In the genomic region with DNA sequence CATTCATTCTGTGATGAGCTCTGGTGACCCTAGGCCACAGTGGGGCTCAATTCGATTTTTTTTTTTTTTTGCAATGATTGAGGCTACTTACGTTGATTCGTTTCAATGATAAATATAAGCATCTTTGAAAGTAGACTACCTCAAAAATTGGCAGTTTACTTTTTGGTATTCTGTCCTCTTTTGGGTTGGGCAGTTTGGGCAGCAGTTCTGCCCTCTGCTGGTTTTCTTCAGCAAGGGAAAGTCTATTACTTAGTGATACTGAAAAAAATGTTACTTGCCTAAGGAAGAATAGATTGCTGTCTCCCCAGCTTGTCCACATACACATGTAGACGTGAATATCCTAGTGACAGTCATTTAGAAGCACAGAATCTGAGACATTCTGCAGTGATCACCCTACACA, we compare ENCODE assay signal across 8 mouse cellular contexts. TPM values are rescaled to one million over a fixed set of nuclear protein-coding genes. Genes with fewer than 3 reads are reported as not detected.
DNase-seq lines count a peak whose midpoint lies in the region; ATAC-seq and TF ChIP-seq lines count a peak whose summit lies in the region.

No protein-coding gene starts in this region.

- no peaks in the 10 kb centered on the region for H3K36me3 ChIP-seq in intestine, embryonic 16.5 days (ENCODE audit: control insufficient read depth, insufficient read depth, low read length)
- H3K36me3 ChIP-seq in liver, postnatal 0 days (replicated peaks; ENCODE audit: insufficient read depth, low read length): no peaks in the 10 kb centered on the region
- no peaks in the 10 kb centered on the region for H3K36me3 ChIP-seq in stomach, embryonic 16.5 days (ENCODE audit: control insufficient read depth, insufficient read depth, low read length)

- TF ChIP-seq EP300 in liver, postnatal 0 days (IDR thresholded peaks at IDR 0.05; ENCODE audit: low read depth): no peak

- no peak for ATAC-seq in intestine, embryonic 16.5 days
- no peak for ATAC-seq in liver, postnatal 0 days
- ATAC-seq in stomach, embryonic 16.5 days (ENCODE audit: insufficient read depth, low FRiP score): no peak

- no peaks in the 10 kb centered on the region for H3K9me3 ChIP-seq in intestine, embryonic 16.5 days (ENCODE audit: control insufficient read depth, low read length)
- no peaks in the 10 kb centered on the region for H3K9me3 ChIP-seq in liver, postnatal 0 days (ENCODE audit: low read length)
- H3K9me3 ChIP-seq in stomach, embryonic 16.5 days (replicated peaks; ENCODE audit: control insufficient read depth, low read length): no peaks in the 10 kb centered on the region

- H3K4me1 ChIP-seq in intestine, embryonic 16.5 days (ENCODE audit: control insufficient read depth, insufficient read depth, low read length): no peaks in the 10 kb centered on the region
- H3K4me1 ChIP-seq in liver, postnatal 0 days (ENCODE audit: insufficient read depth): no peaks in the 10 kb centered on the region; the same call in 1 of the 2 replicates
- peaks cover 3% of the 10 kb centered on the region; the same call in 1 of the 2 replicates for H3K4me1 ChIP-seq in stomach, embryonic 16.5 days (ENCODE audit: control insufficient read depth, insufficient read depth, low read length)

- peak; percentile 48 for TF ChIP-seq CTCF in liver, postnatal 0 days (IDR thresholded peaks at IDR 0.05; ENCODE audit: low read depth)

- H3K9ac ChIP-seq in intestine, embryonic 16.5 days (ENCODE audit: low read depth, low read length): no peak overlapping the region
- H3K9ac ChIP-seq in liver, postnatal 0 days (replicated peaks): no peak overlapping the region
- peak overlapping the region; percentile 65 for H3K9ac ChIP-seq in stomach, embryonic 16.5 days (ENCODE audit: low read length)

- peak overlapping the region; percentile 75 for H3K4me2 ChIP-seq in intestine, embryonic 16.5 days (ENCODE audit: low read depth, low read length)
- H3K4me2 ChIP-seq in liver, postnatal 0 days (ENCODE audit: low read depth, low read length): peak overlapping the region; percentile 72
- H3K4me2 ChIP-seq in stomach, embryonic 16.5 days (ENCODE audit: low read depth, low read length): peak overlapping the region; percentile 77

- H3K4me3 ChIP-seq in intestine, embryonic 16.5 days (ENCODE audit: low read length): peak overlapping the region; percentile 63
- H3K4me3 ChIP-seq in liver, postnatal 0 days (ENCODE audit: low read depth, low read length): peak overlapping the region; percentile 27; the same call in 1 of the 2 replicates
- H3K4me3 ChIP-seq in stomach, embryonic 16.5 days (replicated peaks; ENCODE audit: low read length): peak overlapping the region; percentile 65

- H3K27me3 ChIP-seq in intestine, embryonic 16.5 days (replicated peaks; ENCODE audit: control insufficient read depth, insufficient read depth, low read length): no peaks in the 10 kb centered on the region
- H3K27me3 ChIP-seq in liver, postnatal 0 days (ENCODE audit: insufficient read depth, low read length): peaks cover 17% of the 10 kb centered on the region
- no peaks in the 10 kb centered on the region for H3K27me3 ChIP-seq in stomach, embryonic 16.5 days (ENCODE audit: control insufficient read depth, insufficient read depth, low read length)

- 5% methylated on average over 4 of the region's 4 CpGs for WGBS in intestine, embryonic 16.5 days
- WGBS in liver, postnatal 0 days (ENCODE audit: insufficient replicate concordance): 5% methylated on average over 4 of the region's 4 CpGs
- 1% methylated on average over 4 of the region's 4 CpGs for WGBS in stomach, embryonic 16.5 days

- DNase-seq in adrenal gland, postnatal 10 days: peak; percentile 6
- DNase-seq in adrenal gland, adult 8-10 months: no peak
- peak; percentile 4 for DNase-seq in ovary, postnatal 36 days (ENCODE audit: low spot score)
- no peak for DNase-seq in ovary, adult 18-20 months (ENCODE audit: low spot score)
- DNase-seq in liver, postnatal 0 days: no peak
- DNase-seq in thymus, postnatal 10 days (ENCODE audit: low spot score in 2 of 2): no peak

- no peak overlapping the region for H3K27ac ChIP-seq in intestine, embryonic 16.5 days (ENCODE audit: low read length)
- no peak overlapping the region for H3K27ac ChIP-seq in liver, postnatal 0 days (ENCODE audit: low read depth)
- H3K27ac ChIP-seq in stomach, embryonic 16.5 days (ENCODE audit: low read length): no peak overlapping the region

RNA-seq across cellular contexts. Expression of gene Col11a1, which starts 2.0 kb away (rescaled TPM):
- total RNA-seq in adrenal gland, postnatal 10 days (2021): 10 to 100 TPM in 1 of 2 experiments, 1 to 10 TPM in 1; 1.6 to 16.6 TPM
- total RNA-seq in adrenal gland, adult 8-10 months (2022): 1 to 10 TPM; 1.1 to 4.3 (median 2.9) TPM
- polyA plus RNA-seq in intestine, embryonic 16.5 days (2015; fragmentation: Nextera tagmentation; extraction: Ambion mirVana): 3.2 and 3.4 TPM in 2 replicates
- polyA plus RNA-seq in liver, postnatal 0 days (2015; fragmentation: Nextera tagmentation; extraction: Ambion mirVana): 0.71 and 0.97 TPM in 2 replicates
- 16.4 and 18.1 TPM in 2 replicates for polyA plus RNA-seq in stomach, embryonic 16.5 days (2015; fragmentation: Nextera tagmentation; extraction: Ambion mirVana)

Comparison
In these comparisons a context has a peak if more than half of its experiments do, and no peak if none do; other contexts are left out.
1. DNase-seq: peak in adrenal gland, postnatal 10 days (single experiment) and ovary, postnatal 36 days (single experiment); none in adrenal gland, adult 8-10 months (single experiment), ovary, adult 18-20 months (single experiment), liver, postnatal 0 days (single experiment) and thymus, postnatal 10 days (0 of 2).
2. Peak in every context shown above with its lines, with median percentiles within 50 percentile points of each other: H3K4me2 ChIP-seq and H3K4me3 ChIP-seq.